Comparison of ENCODE assay signal across 9 mouse cellular contexts in the genomic region with DNA sequence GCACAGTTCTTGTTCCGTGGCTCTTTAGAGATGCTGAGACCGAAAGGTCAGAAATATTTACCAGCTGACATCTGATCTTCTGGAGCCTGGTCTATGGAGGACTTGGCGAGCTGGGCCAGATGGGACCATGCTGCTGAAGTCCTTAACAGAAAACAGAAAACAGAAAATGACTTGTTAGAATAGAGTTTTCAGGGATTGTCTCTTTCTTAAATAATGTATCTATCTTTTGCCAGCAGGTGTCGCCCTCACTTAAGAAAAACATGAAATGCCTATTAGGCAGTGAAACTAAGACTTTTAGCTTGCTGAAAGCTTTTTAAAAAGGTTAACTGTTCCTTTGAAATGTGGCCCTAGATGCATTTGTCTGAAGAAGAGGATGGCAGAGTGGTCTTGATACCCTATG. TPM values are rescaled to one million over a fixed set of nuclear protein-coding genes. Genes with fewer than 3 reads are reported as not detected.
DNase-seq lines count a peak whose midpoint lies in the region; ATAC-seq lines count a peak whose summit lies in the region.
"Had no signal": no experiment of that assay in that cellular context is flagged by ENCODE, and none has a peak within 500 bp of the region (broad histone marks: within the 10 kb centered on the region; RNA-seq: fewer than 3 reads in every experiment).

No protein-coding gene starts in this region.

- no peak overlapping the region for H3K4me2 ChIP-seq in intestine, embryonic 14.5 days (ENCODE audit: low read length)
- H3K4me2 ChIP-seq in intestine, embryonic 15.5 days (replicated peaks), result no peak overlapping the region

- no peak overlapping the region for H3K4me3 ChIP-seq in intestine, embryonic 14.5 days (ENCODE audit: low read depth, low read length)
- no peak overlapping the region for H3K4me3 ChIP-seq in intestine, embryonic 15.5 days (replicated peaks)
- H3K4me3 ChIP-seq: megakaryocyte, embryonic 14.5 days had no signal

- no peak overlapping the region for H3K27ac ChIP-seq in intestine, embryonic 14.5 days (ENCODE audit: low read depth)
- no peak overlapping the region for H3K27ac ChIP-seq in intestine, embryonic 15.5 days

- H3K9ac ChIP-seq in intestine, embryonic 14.5 days (ENCODE audit: low read length), result no peak overlapping the region
- H3K9ac ChIP-seq in intestine, embryonic 15.5 days, result no peak overlapping the region

- H3K4me1 ChIP-seq in intestine, embryonic 14.5 days (replicated peaks; ENCODE audit: control insufficient read depth, insufficient read depth, low read length), result no peaks in the 10 kb centered on the region
- no peaks in the 10 kb centered on the region for H3K4me1 ChIP-seq in intestine, embryonic 15.5 days (replicated peaks)

- peaks cover 8% of the 10 kb centered on the region for H3K36me3 ChIP-seq in intestine, embryonic 14.5 days (ENCODE audit: control insufficient read depth, insufficient read depth, low read length)
- H3K36me3 ChIP-seq in intestine, embryonic 15.5 days, result peaks cover 4% of the 10 kb centered on the region

- 51% methylated on average over 4 of the region's 4 CpGs for WGBS in intestine, embryonic 14.5 days
- 48% methylated on average over 4 of the region's 4 CpGs for WGBS in intestine, embryonic 15.5 days
- 49% methylated on average over 4 of the region's 4 CpGs for WGBS in large intestine, adult 2 months

- H3K9me3 ChIP-seq in intestine, embryonic 14.5 days (ENCODE audit: control insufficient read depth, low read length), result no peaks in the 10 kb centered on the region
- no peaks in the 10 kb centered on the region for H3K9me3 ChIP-seq in intestine, embryonic 15.5 days
- H3K9me3 ChIP-seq: megakaryocyte, embryonic 14.5 days had no signal

- no peaks in the 10 kb centered on the region for H3K27me3 ChIP-seq in intestine, embryonic 14.5 days (replicated peaks; ENCODE audit: control insufficient read depth, insufficient read depth, low read length)
- no peaks in the 10 kb centered on the region for H3K27me3 ChIP-seq in intestine, embryonic 15.5 days (replicated peaks)
- H3K27me3 ChIP-seq: megakaryocyte, embryonic 14.5 days had no signal

- no peak for ATAC-seq in intestine, embryonic 14.5 days (replicated peaks; ENCODE audit: low FRiP score, low TSS enrichment, low read depth)
- ATAC-seq in intestine, embryonic 15.5 days, result no peak

- DNase-seq in intestine, embryonic 14.5 days (ENCODE audit: low spot score), result peak; percentile 57
- DNase-seq in A20 (ENCODE audit: low read depth, low spot score), result peak; percentile 77
- peak; percentile 73 for DNase-seq in MN1 (ENCODE audit: low spot score)
- peak; percentile 81 for DNase-seq in embryo, embryonic 11 days
- DNase-seq in large intestine, adult 2 months (ENCODE audit: low read depth, low spot score), result peak; percentile 61
- DNase-seq in retina, postnatal 7 days (ENCODE audit: low read depth, low spot score), result peak; percentile 32
- DNase-seq in urinary bladder, postnatal 10 days (ENCODE audit: low spot score), result no peak

RNA-seq across cellular contexts. Expression of gene Tnrc6c, which starts 55.2 kb away (rescaled TPM):
- 12.6 and 13.8 TPM in 2 replicates for polyA plus RNA-seq in intestine, embryonic 14.5 days (2014; fragmentation: Nextera tagmentation; extraction: Ambion mirVana)
- 9.6 TPM in 2 replicates for polyA plus RNA-seq in intestine, embryonic 15.5 days (2015; fragmentation: Nextera tagmentation; extraction: Ambion mirVana)
- 8.2 and 13.2 TPM in 2 replicates for polyA plus RNA-seq in large intestine, adult 2 months (2012; rRNA removed)
